ENCODE assay signal across 18 mouse cellular contexts in genomic region chr12:97217608-97218007, GRCm38 (mm10).
"Had no signal": no experiment of that assay in that cellular context is flagged by ENCODE, and none has a peak within 500 bp of the region (broad histone marks: within the 10 kb centered on the region; RNA-seq: fewer than 3 reads in every experiment).

No protein-coding gene starts in this region.

- DNase-seq: liver, embryonic 13.5 days; liver, postnatal 0 days; lung, adult 2 months; lung, postnatal 36 days; thymus, adult 18-20 months; thymus, postnatal 14 days; thymus, postnatal 36 days had no signal

- H3K4me2 ChIP-seq: liver, embryonic 11.5 days; liver, embryonic 13.5 days; liver, embryonic 15.5 days; midbrain, embryonic 11.5 days; midbrain, embryonic 13.5 days; midbrain, embryonic 15.5 days; neural tube, embryonic 12.5 days; stomach, embryonic 15.5 days had no signal

- ATAC-seq: liver, postnatal 0 days; lung, postnatal 0 days; midbrain, embryonic 13.5 days; midbrain, embryonic 15.5 days had no signal

- H3K9me3 ChIP-seq: liver, embryonic 13.5 days; liver, embryonic 15.5 days; megakaryocyte, embryonic 14.5 days; midbrain, embryonic 13.5 days; midbrain, embryonic 15.5 days; neural tube, embryonic 12.5 days; stomach, embryonic 15.5 days had no signal

- H3K27ac ChIP-seq: liver, embryonic 13.5 days; liver, embryonic 15.5 days; macrophage; midbrain, embryonic 13.5 days; midbrain, embryonic 15.5 days; neural tube, embryonic 12.5 days; stomach, embryonic 15.5 days; stomach, postnatal 0 days had no signal

- H3K36me3 ChIP-seq: liver, embryonic 13.5 days; liver, embryonic 15.5 days; midbrain, embryonic 13.5 days; midbrain, embryonic 15.5 days; neural tube, embryonic 12.5 days; stomach, embryonic 15.5 days had no signal

- H3K4me1 ChIP-seq: liver, embryonic 13.5 days; liver, embryonic 15.5 days; megakaryocyte, embryonic 14.5 days; midbrain, embryonic 13.5 days; midbrain, embryonic 15.5 days; neural tube, embryonic 12.5 days; stomach, embryonic 15.5 days had no signal

- H3K4me3 ChIP-seq: liver, embryonic 13.5 days; liver, embryonic 15.5 days; megakaryocyte, embryonic 14.5 days; midbrain, embryonic 13.5 days; midbrain, embryonic 15.5 days; neural tube, embryonic 12.5 days; stomach, embryonic 15.5 days had no signal

- H3K27me3 ChIP-seq: liver, embryonic 13.5 days; liver, embryonic 15.5 days; megakaryocyte, embryonic 14.5 days; midbrain, embryonic 13.5 days; midbrain, embryonic 15.5 days; neural tube, embryonic 12.5 days; stomach, embryonic 15.5 days had no signal

- H3K9ac ChIP-seq: liver, embryonic 13.5 days; liver, embryonic 15.5 days; liver, postnatal 0 days; midbrain, embryonic 13.5 days; midbrain, embryonic 15.5 days; neural tube, embryonic 12.5 days; stomach, embryonic 15.5 days had no signal
